Mouse (Mus musculus): ENCODE measurements around the gene Amy1.
A peak's percentile ranks its signal among the peaks of the same experiment; 100 is the strongest.
"Not testable (repeated sequence)": the region's sequence is repeated elsewhere in the genome, so short reads cannot be mapped to it uniquely, and the experiment has no call there.

The Amy1 gene

DNA sequence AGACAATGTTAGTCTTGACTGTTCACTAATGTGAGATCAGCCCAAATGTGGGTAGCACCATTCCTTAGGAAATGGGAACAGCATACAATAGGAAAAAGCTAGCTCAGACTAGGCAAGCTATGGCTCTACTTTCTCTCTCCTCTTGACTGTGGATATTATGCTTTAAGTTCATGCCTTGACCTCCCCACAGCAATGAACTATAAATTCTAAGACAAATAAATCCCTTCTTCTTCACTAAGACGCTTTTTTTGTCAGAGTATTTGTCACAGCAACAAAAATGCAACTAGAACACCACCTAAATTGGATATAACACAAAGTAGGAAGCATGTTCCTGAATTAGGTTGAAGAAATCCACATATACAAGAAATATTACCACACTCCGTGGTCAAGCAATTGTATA is at the start of gene Amy1:
TSS of gene Amy1 (minus strand) at position 101 of the 400 bp plus-strand sequence.
- no peak for DNase-seq

DNA sequence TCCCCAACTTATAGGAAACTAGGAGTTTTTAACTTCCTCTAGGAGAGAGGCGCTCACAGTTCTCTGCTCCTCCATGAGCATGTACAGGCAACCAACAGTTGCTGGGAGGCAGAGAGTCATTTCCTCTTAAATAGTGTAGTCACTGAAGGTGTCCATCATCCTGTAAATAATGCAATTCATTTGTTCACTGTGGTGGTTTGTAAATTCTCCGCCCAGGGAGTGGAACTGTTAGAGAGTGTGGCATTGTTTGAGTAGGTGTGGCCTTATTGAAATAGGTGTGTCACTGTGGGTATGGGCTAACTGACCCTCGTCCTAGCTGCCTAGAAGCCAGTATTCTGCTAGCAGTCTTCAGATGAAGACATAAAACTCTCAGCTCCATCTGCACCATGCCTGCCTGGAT is 47.8 kb upstream of the Amy1 start:
- DNase-seq = no peak

DNA sequence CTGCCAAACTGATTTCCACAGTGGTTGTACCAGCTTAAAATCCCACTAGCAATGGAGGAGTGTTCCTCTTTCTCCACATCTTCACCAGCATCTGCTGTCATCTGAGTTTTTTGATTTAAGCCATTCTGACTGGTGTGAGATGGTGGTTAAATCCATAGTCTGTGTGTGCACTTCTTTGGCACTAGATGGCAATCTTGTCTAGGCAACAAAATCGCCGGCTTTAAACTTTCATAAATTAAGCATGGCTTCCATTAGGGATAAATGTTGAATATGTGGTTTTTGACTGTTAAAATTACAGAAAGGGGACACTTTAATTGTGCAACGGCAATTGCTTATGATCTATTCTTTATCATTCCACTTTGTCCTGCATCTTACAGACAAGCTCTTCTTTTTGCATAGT is 44.9 kb upstream of the Amy1 start:
- not testable (repeated sequence) for DNase-seq

DNA sequence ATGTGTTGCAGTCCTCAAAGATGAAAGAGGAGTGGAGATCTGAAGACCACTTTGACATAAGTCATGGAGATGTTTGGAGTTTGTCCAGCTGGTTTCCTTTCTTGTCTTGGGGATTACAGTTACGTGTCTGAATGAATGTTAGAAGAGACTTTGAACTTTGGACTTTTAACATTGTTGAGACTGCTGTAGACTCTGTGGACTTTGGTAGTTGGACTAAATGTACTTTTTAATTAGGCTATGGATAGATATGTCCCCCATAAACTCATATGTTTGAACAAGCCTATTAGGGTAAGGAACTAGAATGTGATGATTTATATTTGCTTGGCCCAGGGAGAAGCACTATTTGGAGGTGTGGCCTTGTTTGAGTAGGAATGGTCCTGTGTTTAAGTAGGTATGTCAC is 33.0 kb upstream of the Amy1 start:
- DNase-seq = no peak

DNA sequence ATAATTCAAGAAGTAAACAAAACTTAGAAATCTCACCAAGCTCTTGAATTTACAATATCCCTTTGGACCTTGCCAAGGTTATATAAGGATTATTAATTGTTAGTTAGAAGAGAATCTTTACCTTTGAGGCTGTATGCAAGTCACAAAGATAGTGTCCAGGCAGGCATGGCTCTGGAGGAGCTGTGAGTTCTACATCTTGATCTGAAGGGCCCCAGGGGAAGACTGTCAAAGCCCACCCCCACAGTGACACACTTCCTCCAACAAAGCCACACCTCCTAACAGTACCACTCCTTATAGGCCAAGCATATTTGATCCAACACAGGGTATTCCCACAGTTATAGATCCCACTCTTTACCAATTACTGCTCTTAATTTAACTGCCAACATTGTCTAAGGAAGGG is 27.7 kb upstream of the Amy1 start:
- DNase-seq = no peak

DNA sequence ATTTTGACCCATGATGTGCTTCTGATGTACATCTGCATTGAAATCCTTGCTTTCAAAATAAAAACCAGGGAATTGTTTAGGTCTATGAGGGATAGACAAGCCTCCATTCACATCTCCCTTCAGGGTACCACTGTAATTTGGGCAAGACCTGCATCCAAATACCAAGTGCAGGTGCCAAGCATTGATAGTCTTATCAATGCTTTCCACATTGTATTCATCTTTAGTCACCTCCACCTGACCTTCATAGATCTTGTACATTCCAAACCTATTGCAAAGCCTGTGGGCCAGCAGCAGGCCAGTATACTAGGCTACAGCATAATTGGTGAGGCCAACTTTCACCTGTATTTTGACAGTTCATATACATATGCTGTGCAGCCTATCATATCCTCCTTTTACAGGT is 25.1 kb upstream of the Amy1 start:
- no peak for DNase-seq

DNA sequence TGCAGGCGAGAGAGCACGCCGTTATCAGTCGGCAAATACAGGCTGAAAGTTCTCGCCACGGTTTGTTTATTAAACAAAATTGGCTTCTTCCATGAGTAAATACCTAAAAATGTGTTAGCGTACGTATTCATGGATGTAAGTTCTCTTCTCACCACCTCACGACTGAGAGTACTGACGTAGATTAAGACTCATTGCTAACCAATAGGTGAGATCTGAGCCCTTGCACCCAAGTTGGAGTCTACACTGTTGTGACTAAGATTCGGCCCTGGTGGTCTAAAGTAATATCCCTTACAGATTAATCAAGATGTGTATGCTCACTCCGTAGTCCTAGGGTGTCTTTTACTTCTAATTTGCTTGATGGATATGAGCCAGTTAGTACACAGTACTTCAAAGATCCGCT is 24.1 kb upstream of the Amy1 start:
- DNase-seq = no peak

DNA sequence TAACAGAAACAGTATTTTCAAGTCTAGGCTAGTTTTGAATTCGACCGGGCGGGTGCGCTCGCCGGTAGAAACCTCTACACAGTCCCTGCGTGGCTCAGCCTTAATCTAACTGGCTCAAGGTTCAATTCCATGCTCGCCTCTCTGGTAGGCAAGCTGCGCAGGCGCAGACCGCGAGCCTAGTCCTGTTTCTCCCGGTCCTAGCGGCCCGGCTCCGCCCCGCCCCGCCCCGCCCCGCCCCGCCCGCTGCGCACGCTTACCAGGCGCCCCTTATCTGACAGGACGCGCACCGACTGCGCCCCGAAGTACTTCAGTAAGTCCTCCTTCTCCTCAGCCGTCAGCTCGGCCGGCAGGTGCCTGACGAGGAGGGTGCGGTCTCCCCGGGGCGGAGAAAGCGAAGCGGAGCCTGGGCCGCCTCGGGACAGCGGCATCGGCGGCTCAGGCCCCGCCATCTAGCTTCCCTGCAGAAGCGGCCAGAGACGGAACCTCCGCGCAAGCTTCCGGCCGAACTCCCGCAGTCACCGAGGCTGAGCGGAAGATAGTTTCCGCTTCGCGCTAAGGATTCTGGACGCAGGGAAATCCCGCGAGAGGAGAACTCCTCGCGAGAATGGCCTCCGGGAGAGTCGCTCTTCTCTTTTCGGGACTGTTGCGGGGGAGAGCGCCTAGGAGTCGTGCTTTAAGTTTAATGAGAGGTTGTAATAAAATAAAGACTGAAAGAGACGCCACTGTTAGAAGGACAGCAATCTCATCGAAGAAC is 23.3 kb upstream of the Amy1 start, which contains the start of gene Rnpc3:
TSS of gene Rnpc3 (minus strand) at position 544 of the 754 bp plus-strand sequence.
- DNase-seq = peak; percentile 95 to 96

DNA sequence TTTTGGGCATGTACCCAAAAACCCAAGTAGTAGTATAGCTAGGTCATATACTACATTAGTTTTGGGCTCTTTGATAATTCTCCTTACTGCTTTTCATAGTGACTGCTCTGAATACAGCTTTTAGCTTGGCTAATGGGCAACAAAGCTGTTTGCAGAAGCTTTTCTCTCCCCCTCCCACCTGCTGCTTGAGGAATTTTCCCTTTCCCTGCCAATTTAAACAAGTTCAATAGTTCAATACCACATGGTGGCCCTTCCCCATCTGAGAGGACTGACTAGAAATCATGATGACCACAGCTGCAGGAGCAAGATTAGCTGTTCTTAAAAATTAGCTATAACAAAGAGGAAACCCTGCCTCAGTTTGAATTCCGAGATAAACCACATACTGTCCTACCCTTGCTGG is 15.7 kb downstream of the Amy1 start:
- DNase-seq = no peak

DNA sequence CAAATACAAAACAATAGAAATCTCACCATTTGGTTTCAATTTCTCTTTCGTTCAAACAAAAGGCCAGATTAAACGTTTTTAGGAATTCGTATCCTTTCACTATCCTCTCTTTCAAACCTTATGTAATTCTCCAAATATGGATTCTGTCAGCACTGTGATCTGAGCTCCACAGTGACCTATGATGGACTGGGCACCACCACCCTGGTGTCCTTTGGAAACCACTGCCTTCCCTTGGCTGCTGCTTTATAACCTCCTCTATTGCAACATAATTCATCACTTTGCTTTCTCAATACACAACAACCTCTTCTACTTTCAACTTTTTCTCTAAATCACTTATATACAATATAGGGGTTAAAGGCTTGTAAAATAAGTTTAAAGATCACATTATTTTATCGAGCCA is 31.9 kb downstream of the Amy1 start:
- no peak for DNase-seq

DNA sequence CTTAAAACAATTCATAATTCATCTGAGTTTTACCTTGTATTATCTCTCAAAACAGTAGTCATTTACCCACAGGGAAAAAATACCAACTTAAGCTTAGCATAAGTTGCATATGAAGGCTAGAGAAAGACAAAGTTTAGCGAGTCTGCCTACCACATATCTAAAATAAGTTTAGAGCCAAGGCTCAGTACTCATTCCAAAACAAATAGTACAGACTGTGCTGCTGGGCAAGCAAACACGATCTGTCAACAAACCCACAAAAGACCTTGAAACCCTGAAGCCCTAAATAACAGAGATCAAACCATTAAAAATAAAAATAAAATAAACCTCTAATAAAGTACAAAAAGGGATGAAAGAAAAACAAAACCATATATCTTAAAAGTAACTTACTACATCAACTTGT is 32.4 kb downstream of the Amy1 start:
- DNase-seq = no peak

DNA sequence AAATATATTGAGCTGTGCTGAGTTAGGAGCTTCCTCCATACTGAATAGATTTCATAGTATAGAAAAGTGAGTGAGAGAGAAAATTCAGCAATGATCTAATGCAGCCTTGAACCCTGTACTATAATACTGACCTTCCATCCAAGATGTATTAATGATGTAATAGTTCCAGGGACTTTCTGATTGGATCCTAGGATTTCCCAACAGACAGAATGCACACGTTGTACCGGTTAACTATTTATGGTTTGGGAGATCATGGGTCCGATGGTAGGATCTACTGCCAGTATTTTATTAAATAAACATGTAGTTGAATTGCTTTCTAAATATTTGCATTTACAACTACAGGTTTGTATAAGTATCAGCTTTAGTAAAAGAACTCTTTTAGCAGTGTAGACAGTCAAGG is 34.3 kb downstream of the Amy1 start:
- DNase-seq = no peak

DNA sequence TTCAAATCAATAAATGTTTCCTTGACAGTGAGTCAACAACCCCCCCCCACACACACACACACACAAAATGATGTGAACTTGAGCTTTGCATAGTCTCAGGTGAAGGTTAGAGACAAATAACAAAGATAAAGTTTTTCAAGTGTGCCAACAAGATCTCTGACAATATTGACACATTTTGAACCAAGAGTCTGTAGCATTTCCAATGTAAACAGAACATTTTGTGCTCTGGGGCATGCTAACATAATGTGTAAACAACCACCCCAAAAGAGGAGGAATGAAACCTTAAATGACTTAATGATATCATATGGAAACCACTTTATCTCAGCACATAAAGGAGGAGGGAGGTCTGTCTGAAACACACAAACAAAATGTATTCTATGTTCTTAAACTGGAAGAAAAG is 66.8 kb downstream of the Amy1 start:
- DNase-seq = no peak

DNA sequence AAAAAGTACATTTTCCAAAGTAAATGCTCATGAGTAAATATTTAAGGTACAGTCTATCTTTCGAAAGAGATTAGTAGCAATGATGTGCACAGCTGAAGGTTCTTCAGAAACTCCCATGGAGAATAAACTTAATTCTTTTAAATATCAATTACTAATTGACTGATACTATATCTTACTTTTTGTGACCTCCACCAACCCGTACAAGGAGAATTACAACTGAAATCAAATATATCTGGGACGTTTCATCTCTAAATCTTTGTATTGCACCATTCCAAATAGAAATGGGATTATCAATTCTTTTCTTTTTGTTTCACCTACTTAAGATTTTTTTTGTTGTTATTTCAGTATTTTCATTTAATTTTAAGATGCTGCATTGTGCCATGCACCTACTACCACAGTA is 74.2 kb downstream of the Amy1 start, which contains the start of gene Amy2a1:
TSS of gene Amy2a1 (minus strand) at position 101 of the 400 bp plus-strand sequence.
- not testable (repeated sequence) for DNase-seq

All from thymus, postnatal 36 days (tissue).